Mouse (Mus musculus): Measurements from ENCODE around the gene Foxa3. TPM values are rescaled to one million over a fixed set of nuclear protein-coding genes. Genes with fewer than 3 reads are reported as not detected.
A peak's percentile ranks its signal among the peaks of the same experiment; 100 is the strongest.

Gene Foxa3
- total RNA-seq, 2 experiments from 2014 or later = not detected

DNA sequence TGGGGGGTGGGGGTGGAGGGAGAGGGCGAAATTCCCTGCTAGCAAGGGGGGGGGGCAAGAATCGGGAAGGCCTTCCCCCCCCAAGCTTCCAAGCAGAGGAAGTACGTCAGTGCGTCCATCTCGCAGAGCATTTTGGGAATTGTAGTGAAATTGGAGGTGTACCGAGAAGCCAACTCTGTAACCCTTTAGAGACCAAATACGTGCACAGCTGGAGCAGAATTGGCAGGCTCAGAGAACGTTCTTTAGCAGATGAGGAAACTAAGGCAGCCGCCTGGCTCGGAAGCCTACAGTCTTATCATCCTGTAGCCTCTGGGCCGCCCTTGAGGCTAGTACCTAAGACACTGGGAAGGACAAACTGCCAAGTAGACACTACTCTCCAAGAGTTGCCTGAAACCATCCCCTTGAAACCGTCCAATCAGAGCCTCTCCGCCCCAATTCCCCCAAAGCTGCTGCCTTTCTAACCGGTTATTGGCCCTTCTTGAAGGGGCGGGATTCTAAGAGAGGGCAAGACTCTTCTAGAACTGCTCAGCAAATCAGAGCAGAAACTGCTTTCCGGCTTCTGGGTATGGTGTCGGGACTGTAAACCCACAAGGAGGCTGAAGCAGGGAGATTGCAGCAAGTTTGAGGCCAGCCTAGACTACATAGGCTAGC lies 20.4 kb downstream of the Foxa3 start:
- intact Hi-C loops (cut with DNase I) = loop anchor here (5.0 kb wide), 1 partner anchor 111 kb away; no protein-coding TSS in a partner anchor
- DNase-seq (ENCODE audit: low spot score in 2 of 2) = peak; percentile 79 to 83

DNA sequence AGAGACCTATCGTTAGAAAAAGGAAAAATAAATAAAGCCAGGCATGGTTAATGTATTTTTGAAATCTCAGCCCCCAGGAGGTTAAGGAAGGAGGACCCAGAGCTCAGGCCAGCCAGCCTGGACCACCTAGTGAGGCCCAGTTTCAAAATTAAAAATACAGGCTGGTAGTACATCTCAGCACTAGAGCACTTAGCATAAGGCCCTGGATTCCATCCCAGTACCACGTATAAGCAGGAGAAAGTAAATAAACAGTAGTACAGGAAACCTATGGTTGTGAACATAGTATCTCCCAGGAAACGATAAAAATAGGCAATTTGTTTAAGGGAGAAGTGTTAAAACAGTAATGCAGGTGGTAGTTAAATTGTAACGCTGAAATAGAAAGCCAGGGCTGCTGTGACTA lies 21.2 kb downstream of the Foxa3 start:
- no peak for DNase-seq (ENCODE audit: low spot score in 2 of 2)
- intact Hi-C loops (cut with DNase I) = loop anchor here (5.0 kb wide), 1 partner anchor 110 kb away; no protein-coding TSS in a partner anchor

DNA sequence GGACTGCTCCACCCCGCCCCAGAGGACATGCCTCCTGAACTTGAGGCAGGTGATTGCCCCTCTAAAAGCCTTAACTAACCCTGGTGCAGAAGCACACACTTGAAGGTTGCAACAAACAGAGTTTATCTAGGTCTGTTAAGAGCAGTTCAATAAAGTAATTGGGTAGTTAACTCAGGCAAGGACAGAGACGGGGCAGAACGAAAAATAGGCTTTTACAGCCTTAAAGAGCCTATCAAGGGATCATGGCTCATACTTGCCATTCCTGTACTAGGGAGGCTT lies 21.6 kb downstream of the Foxa3 start:
- intact Hi-C loops (cut with DNase I) = loop anchor here (5.0 kb wide), 1 partner anchor 109 kb away; no protein-coding TSS in a partner anchor
- no peak for DNase-seq (ENCODE audit: low spot score in 2 of 2)

DNA sequence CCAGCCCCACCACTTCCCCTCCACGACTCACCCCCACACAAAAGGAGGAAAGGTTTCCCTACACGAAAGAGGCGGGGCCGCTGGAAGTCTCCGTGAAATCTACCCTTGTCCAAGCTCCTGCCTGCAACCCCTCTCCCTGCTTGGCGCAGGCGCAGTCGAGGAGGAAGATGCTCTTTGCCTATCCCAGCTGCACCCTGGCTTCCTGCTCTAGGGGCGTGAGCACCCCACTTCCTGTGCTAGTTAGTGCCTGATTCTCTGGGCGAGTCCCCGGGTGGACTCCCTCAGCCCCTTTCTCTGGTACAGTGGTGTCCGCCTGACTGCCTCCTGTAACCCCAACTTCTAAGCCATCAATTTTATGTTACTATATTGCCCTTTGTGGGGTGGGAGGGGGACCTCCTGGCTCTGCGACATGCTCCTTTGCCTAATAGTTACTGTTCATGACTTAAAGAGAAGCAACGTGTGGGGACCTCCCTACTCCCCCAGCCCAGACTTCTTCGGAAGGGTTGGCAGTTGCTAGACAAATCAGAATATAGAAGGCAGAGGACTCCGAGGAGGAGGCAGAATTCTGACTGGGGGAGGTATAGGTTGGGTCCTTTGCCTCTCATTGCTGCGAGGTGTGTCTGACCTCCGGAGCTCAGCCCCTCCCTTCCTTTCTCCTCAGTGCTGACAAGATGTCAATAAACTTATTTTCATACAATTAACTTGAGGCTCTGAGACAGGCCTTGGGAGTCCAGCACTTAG lies 22.1 kb downstream of the Foxa3 start:
- intact Hi-C loops (cut with DNase I) = loop anchor here (5.0 kb wide), 1 partner anchor 109 kb away; no protein-coding TSS in a partner anchor
- no peak for DNase-seq (ENCODE audit: low spot score in 2 of 2)

DNA sequence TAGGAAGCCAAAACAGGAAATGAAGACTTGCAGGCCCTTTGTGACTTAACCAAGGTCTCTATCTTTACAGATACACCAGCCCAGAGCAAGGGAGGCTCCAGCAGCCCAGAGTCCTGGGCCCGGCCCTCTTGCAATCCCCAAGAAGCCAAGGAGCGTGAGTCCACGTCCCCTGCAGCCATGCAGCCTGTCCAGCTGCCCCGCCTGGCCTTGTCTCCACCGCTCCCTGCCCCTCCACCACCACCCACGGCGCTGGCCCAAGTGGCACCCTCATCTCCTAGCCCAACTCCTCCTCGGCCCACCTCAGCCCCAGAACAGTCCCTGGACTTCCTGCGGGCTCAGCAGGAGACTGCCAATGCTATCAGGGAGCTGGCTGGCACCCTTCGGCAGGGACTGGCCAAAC lies 22.9 kb downstream of the Foxa3 start:
- intact Hi-C loops (cut with DNase I) = loop anchor here (5.0 kb wide), 1 partner anchor 108 kb away; no protein-coding TSS in a partner anchor
- DNase-seq (ENCODE audit: low spot score in 2 of 2) = no peak

DNA sequence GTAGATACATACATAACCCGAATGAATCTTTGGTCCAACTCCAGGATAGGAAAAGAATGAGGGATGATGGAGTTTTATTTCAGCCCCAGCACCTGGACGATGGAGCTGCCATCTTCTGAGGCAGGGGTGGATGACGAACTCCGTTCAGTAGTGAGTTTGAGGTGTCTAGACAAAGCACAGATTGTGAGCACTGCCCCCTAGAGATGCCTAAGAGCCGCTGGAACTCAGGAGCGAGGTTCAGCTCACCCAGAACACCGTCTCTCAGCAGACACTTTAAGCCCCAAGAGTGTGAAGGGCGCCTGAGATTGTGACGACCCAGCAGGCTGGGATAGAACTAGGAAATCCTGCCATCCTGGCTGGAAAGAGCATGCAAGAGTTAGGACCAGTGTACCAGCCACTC lies 24.5 kb downstream of the Foxa3 start:
- intact Hi-C loops (cut with DNase I) = no loop called here
- no peak for DNase-seq (ENCODE audit: low spot score in 2 of 2)

DNA sequence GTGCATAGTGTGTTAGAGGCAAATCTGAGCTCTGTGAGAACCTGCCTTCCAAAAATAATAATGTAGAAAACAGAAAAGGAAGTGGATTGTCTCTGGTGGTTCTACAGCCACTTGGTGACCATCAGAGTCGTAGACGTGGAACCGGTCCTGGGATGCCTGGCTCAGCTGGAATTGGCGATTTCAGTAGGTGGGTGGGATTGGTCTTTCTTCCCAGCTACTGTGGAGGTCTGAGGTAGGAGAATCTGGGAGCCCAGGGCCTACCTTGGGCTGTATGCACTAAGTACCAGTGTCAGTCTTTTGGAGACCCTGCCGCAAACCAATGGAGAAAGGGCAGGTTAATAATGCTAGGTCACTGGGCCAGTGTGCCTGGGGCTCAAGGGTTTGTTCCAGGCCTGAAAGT lies 30.3 kb downstream of the Foxa3 start:
- no peak for DNase-seq (ENCODE audit: low spot score in 2 of 2)
- intact Hi-C loops (cut with DNase I) = loop anchor here (5.0 kb wide), 2 partner anchors 36 to 96 kb away; no protein-coding TSS in a partner anchor

DNA sequence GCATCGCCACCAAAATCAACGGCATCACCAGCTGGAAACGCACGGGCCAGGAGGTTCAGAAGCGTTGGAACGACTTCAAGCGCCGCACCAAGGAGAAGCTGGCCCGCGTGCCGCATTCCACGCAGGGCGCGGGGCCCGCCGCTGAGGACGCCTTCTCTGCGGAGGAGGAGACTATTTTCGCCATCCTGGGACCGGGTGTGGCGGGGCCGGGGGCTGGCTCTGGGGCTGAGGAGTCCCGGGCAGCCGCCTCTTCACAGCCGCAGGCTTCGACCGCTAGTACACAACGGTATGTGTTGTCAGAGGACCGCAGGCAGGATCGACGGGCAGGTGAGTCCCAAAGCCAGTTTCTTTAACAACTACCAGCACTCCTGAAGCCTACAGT lies 31.1 kb downstream of the Foxa3 start:
- DNase-seq (ENCODE audit: low spot score in 2 of 2) = peak; percentile 64 to 72
- intact Hi-C loops (cut with DNase I) = loop anchor here (5.0 kb wide), 2 partner anchors 35 to 95 kb away; no protein-coding TSS in a partner anchor

DNA sequence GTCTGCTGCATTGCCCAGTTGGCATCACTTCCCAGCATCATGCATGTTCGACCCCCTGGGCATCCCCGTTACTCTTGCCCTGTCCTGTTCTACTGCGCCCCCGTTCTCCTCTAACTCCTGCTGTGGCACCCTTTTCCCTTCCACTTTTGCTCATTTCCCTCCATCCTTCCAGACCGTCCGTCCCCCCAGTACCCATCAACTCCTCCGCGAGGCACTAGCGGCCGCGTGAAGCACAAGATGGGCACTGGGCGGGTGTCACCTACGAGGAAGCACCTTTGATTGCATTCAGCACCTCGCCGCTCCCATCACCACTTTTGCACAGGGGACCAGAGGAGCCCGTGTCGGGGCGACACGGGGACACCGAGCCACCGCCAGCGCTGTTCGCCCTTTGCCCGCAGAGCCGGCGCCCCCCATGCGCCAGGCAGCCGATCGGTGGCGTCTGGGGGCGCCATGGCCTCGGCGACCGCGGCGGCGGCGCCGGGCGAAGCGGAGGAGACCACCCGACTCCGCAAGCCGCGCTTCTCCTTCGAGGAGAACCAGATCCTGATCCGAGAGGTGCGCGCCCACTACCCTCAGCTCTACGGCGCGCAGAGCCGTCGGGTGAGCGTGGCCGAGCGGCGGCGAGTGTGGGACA lies 31.6 kb downstream of the Foxa3 start:
- intact Hi-C loops (cut with DNase I) = loop anchor here (2.0 to 5.0 kb wide), 3 partner anchors 34 to 94 kb away; no protein-coding TSS in a partner anchor
- DNase-seq (ENCODE audit: low spot score in 2 of 2) = peak; percentile 41 to 46

DNA sequence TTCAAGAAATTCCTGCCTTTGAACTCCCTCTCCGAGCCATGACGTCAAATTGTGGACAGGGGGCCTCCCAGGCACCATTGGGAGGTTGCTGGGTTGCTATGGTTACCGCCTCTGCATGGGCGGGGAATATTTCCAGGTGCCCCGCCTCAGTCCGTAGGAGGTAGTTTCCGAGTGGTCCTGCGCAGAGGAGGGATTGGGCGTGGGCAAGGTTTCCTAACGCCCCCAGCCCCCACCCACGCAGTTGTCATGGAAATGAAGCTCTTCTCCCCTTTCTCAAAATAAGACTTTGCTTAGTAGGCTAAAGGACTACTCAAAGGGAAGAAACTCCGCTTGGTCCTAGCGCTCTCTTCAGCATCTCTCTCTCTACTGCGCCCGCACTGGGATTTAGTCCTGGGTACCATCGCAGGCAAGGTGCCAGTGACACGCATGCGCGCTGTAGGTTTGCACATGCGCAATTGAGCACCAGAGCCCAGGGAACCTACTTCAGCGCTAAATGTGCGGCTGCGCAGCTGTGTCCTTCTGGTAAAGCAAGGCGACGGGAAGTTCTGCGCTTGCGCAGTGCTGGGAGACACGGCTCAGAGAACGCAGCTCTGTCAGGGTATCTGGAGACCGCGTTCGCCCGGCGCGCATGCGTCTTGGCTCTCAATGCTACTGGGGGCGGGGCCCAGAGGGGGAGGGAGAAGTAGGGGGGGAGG lies 32.6 kb downstream of the Foxa3 start, which contains the start of gene Mypop:
TSS of gene Mypop (plus strand) at position 645 of the 695 bp plus-strand sequence.
- DNase-seq (ENCODE audit: low spot score in 2 of 2) = peak; percentile 100
- intact Hi-C loops (cut with DNase I) = loop anchor here (2.0 to 5.0 kb wide), 3 partner anchors 33 to 93 kb away; no protein-coding TSS in a partner anchor

DNA sequence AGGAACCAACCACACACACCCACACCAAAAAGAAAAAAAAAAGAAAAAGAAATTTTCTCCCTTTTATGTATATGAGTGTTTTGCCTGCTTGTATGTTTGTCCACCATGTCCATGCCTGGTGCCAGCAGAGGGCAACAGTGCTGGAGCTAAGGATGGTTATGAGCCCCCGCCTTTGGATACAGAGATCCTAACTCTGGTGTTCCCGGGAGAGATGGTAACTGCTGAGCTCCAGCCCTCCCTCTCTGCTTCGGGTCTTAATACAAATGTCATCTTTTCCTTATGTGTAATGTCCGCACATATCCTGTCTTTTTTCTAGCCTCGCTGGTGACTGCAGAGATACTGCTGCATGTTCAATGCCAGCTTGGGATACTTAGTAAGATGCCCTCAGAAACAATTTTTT lies 33.3 kb downstream of the Foxa3 start:
- intact Hi-C loops (cut with DNase I) = loop anchor here (2.0 to 5.0 kb wide), 3 partner anchors 33 to 93 kb away; no protein-coding TSS in a partner anchor
- no peak for DNase-seq (ENCODE audit: low spot score in 2 of 2)

DNA sequence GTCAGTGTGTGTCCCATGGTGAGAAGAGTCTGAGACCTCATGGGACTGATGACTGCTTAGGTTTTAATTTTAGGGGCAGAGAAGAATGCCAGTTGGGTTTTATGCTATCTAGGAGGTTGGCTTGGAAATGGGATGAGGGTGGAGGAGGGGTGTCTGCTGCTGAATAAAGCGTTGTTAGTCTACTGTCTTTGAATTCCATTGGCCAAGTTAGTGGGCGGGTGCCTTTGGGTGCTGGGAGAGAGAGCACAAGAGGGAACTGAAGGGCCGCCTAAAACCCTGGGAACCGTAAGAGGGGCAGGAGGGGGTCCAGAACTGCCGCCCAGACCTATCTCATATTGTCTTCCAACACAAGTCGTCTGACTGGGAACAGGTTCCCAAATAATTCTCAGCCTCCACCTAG lies 34.6 kb downstream of the Foxa3 start:
- DNase-seq (ENCODE audit: low spot score in 2 of 2) = no peak
- intact Hi-C loops (cut with DNase I) = no loop called here

DNA sequence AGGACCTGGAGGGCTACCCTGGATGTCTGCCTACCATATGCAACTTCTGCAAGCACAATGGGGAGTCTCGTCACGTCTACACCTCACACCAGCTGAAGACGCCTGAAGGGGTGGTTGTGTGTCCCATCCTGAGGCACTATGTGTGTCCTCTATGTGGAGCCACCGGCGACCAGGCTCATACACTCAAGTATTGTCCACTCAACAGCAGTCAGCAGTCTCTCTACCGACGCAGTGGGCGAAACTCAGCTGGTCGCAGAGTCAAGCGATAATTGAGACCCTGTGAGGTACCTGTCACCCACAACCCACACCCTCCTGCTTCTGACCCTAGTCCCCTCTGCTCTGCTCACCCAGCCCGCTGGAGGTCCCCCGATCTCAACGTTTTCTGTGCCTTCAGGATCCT lies 35.6 kb downstream of the Foxa3 start:
- intact Hi-C loops (cut with DNase I) = no loop called here
- no peak for DNase-seq (ENCODE audit: low spot score in 2 of 2)

DNA sequence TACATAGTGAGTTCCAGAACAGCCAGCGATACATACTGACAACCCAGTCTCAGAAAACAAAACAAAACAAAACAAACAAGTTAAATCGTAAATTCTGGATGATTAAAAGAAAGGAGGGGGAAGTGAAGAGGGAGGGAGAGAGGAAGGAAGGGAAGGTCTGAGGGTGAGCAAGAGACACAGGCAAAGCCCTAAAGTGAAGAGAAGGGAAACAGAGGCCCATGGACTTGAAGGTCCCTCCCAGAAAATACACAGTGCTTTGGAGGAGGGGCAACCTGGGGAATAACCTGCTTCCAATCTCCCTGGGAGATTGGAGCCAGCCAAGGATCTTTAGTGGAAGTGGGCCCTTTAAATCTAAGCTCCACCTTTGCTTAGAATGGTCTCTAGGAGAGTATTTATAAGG lies 36.2 kb downstream of the Foxa3 start, which contains the start of gene Nanos2:
TSS of gene Nanos2 (plus strand) at position 301 of the 400 bp plus-strand sequence.
- intact Hi-C loops (cut with DNase I) = no loop called here
- DNase-seq (ENCODE audit: low spot score in 2 of 2) = no peak

DNA sequence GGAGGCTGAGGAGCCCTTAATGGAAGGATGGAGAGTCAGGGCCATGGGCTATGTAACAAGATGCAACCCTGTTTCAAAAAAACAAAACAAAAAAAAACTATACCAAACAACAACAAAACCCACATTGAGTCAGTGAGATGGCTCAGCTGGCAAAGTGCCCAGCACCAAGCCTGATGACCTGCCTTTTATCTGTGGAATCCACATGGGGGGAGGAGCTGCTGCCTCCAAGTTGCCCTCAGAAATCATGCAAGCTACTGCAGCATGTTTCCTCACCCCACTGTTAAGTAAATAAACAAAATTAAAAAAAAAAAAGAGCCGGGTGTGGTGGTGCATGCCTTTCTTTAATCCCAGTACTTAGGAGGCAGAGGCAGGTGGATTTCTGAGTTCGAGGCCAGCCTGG lies 36.8 kb downstream of the Foxa3 start:
- DNase-seq (ENCODE audit: low spot score in 2 of 2) = no peak
- intact Hi-C loops (cut with DNase I) = no loop called here

DNA sequence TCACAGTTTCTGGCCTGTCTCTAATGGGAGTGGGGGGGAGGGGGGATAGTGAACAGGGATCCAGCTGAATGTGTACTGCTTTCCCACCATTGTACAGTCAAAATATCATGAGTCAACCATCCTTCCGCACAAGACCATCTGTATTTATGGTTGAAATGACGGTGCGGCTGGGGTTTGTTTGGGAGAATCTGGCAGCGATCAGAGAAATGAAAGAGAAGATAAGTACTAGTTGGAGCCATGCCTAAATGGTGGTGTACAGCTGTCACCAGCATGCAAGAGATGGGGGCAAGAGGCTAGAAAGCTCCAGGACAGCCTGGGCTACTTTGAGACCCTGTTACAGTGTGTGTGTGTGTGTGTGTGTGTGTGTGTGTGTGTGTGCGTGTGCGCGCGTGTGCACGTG lies 45.0 kb downstream of the Foxa3 start:
- DNase-seq (ENCODE audit: low spot score in 2 of 2) = no peak
- intact Hi-C loops (cut with DNase I) = no loop called here

DNA sequence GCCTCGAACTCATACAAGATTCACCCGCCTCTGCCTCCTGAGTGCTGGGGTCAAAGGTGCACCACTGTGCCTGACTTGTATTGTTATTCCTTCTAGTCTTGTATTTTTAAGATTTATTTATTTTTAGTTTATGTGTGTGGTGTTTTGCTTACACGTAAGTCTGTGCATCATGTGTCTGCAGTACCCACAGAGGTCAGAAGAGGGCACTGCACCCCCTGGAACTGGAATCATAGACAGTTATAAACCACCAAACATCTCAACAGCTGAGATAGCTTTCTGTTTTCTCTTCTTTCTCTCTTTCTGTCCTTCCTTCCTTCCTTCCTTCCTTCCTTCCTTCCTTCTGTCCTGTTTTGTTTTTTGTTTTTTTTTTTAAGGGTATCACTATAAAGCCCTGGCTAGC lies 52.4 kb downstream of the Foxa3 start:
- DNase-seq (ENCODE audit: low spot score in 2 of 2) = no peak
- intact Hi-C loops (cut with DNase I) = no loop called here

DNA sequence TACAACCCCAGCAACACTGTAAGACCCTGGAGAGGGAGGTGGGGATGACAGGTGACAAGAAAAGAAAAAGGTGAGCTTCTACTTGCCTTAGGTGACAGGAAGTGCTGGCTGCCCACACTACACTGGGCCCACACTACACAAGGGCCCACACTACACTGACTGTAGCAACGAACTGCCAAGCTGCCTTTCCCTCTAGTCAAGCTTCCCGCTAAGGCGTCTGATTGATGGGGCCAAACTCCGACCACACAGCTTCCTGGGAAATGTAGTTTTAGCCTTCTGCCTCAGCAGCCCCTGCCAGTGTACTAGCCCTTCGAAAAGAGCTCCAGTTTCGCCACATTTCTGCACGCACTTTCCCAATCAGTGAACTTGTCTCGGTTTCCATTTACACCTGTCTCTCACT lies 55.7 kb downstream of the Foxa3 start:
- intact Hi-C loops (cut with DNase I) = no loop called here

DNA sequence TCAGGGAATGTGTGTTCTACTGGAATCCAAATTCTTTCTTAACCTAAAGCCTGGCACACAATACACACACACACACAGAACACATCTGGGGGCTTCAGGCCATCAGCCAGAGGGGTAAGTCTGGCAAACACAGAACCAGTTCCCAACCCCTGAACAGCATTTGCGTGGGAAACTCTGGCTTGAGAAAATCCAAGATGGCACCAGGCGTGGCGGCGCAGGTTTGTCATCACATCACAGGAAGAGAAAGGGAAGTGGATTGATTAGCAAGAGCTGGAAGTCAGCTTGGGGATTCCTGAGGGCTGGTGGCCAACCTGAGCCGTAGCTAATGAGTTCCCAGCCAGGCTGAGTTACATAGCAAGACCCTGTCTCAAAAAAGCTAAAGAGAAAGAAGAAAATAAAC lies 58.0 kb downstream of the Foxa3 start:
- intact Hi-C loops (cut with DNase I) = no loop called here
- no peak for DNase-seq (ENCODE audit: low spot score in 2 of 2)

More for the DNA sequence above, 55.7 kb downstream of the Foxa3 start:
- DNase-seq (ENCODE audit: low spot score in 2 of 2) = no peak

Measured in left cerebral cortex, postnatal 36 days (tissue).